Mouse (Mus musculus): ENCODE results near the gene Ddx54. TPM values are rescaled to one million over a fixed set of nuclear protein-coding genes. Genes with fewer than 3 reads are reported as not detected.

The Ddx54 gene
- total RNA-seq, 1 experiment from 2014 or later = 41.7 TPM

DNA sequence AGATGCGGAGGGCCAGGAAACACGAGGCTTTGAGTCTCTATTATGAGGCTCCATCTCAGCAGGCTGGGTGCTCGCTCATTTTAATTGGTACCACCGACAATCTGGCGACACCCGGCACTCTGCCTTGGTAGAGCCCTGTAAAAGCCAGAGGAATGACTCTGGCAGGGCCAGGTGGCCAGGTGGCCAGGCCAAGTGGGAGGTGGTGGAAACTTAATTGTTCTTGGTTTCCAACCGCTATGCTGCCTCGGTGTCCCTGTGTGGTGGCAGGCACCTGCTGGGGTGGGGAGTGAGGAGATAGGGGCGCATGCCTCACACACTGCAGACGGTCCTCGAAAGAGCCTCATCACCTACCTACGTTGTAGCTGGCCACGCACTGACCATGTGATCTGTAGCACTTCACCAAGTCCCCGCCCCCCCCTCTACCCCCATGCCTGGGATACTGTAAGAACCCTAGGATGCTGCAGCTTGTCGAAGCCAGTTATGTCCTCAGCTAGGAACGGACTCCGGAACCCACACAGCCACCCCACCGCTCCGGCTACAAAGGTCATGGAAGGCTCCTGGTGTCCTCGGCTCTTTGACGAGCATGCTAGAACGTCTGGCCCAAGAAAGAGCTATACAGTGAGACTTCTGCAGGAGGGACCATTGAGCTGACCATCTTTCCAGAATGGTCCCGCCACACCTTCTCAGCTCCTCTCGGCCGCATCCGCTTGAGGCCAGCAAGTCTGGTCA, 32.5 kb upstream of the Ddx54 start:
- no peak for ATAC-seq (replicated peaks; ENCODE audit: low read depth, poor library complexity, severe bottlenecking)

- no peak for ATAC-seq (replicated peaks; ENCODE audit: low read depth, poor library complexity, severe bottlenecking)
Measured at GRCm38 (mm10) chr5:120582002-120582401, 30.5 kb upstream of the Ddx54 start.

GRCm38 (mm10) chr5:120583511-120583910, 29.0 kb upstream of the Ddx54 start:
- ATAC-seq (replicated peaks; ENCODE audit: low read depth, poor library complexity, severe bottlenecking) = no peak

DNA sequence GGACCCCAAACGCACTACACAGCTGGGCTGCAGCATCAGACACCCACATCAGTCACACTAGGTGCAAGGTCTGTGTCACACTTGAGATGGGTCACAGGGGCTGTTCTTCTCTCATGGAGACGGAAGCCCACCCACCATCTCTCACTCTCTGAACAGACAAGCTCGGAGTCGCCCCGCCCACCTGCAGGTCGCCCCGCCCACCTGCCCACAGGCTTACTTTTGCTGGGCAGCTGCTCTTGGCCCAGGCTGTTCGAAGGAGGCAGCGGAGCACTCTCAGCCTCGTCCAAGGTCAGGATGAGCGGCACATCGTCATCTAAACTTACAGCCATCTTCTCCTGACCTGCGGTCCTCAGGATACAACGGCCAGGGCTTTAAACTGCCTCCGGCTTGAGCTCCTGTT, 27.6 kb upstream of the Ddx54 start:
- no peak for ATAC-seq (replicated peaks; ENCODE audit: low read depth, poor library complexity, severe bottlenecking)

DNA sequence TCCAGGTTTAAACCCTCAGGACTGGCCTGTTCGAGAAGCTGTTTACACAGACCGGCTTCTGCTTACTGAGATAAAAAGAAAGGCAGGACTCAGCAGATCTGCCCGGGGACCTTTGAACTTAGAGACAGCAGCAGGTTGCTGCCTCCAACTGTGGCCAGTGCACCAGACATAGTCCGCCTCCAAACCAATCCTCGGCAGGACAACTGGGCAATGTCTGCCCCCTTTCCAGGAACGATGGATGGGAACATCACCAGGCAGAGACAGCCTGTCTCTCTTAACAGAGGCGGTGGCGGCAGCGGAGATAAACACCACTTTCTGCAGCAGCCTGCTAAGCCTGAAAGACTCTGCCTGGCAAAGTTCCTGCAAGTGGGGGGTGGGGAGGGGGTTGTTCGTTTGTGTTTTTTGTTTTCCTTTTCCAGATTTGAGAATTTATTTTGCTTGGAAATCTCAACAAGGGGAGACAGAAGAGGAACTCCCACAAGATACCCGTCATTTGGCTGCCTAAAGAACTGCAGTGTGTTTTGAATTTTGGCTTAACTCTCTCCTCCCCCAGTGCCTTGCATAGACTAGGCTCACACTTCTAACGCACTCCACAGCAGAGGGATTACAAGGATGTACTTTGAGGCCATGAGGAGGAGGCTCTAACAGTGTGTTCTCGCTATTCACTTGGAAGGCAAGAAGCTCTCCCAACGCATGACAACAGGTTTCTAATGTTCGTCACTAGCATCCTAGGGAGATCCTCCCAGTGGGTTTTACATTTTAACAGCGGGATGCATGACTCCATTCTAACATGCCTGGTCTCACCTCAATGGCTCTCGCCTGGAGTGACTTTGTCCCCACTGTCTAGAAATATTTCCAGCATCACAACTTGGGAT, 25.6 kb upstream of the Ddx54 start:
- ATAC-seq (replicated peaks; ENCODE audit: low read depth, poor library complexity, severe bottlenecking) = no peak

- ATAC-seq (replicated peaks; ENCODE audit: low read depth, poor library complexity, severe bottlenecking) = peak; percentile 17
Measured at GRCm38 (mm10) chr5:120587616-120587926, 25.0 kb upstream of the Ddx54 start.

- no peak for ATAC-seq (replicated peaks; ENCODE audit: low read depth, poor library complexity, severe bottlenecking)
Measured at GRCm38 (mm10) chr5:120587940-120588568, 24.5 kb upstream of the Ddx54 start.

- peak; percentile 89 for ATAC-seq (replicated peaks; ENCODE audit: low read depth, poor library complexity, severe bottlenecking)
Measured at GRCm38 (mm10) chr5:120588569-120589094, 23.9 kb upstream of the Ddx54 start, which contains the start of the genes Tpcn1 and Iqcd. Gene Tpcn1 (minus strand): TSS chr5:120588673. Gene Iqcd (plus strand): TSS chr5:120589016.

DNA sequence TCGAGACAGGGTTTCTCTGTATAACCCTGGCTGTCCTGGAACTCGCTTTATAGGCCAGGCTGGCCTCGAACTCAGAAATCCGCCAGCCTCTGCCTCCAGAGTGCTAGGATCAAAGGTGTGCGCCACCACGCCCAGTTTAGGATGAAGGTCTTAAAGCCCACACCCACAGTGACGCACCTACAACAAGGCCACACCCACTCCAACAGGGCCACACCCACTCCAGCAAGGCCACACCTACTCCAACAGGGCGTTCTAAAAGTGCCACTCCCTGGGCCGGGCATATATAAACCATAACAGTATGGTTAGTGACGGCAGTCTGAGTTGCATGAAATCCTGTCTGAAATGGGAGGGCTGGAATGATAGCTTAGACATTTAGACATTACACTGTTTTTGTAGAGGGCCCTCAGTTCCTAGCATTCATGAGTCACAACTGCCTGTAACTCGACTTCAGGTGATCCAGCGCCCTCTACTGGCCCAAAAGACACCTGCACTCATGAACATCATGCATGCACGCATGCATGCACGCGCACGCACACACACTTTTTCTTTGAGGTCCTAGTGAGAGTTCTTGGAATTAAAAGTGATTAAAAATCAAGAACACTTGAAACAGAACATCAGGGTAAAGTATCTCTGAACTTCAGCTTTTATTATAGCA, 22.1 kb upstream of the Ddx54 start:
- no peak for ATAC-seq (replicated peaks; ENCODE audit: low read depth, poor library complexity, severe bottlenecking)

DNA sequence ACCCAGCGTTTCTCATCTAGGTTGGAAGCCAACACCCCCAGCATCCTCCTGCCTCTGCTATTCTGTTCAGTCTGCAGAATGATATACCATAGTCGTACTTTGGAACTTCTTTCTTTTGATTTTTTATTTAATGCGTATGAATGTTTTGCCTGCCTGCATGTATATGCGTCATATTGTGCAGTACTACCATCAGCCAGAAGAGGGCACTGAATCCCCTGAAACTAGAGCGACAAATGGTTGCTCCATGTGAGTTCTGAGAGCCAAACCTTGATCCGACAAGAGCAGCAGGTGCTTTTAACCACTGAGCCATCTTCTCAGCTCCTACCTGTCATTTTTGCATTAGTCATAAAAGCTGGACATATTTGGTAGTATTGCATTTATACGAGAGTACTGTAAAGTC, 20.4 kb upstream of the Ddx54 start:
- ATAC-seq (replicated peaks; ENCODE audit: low read depth, poor library complexity, severe bottlenecking) = no peak

- no peak for ATAC-seq (replicated peaks; ENCODE audit: low read depth, poor library complexity, severe bottlenecking)
Measured at GRCm38 (mm10) chr5:120594485-120594884, 18.1 kb upstream of the Ddx54 start.

- ATAC-seq (replicated peaks; ENCODE audit: low read depth, poor library complexity, severe bottlenecking) = peak; percentile 55
Measured at GRCm38 (mm10) chr5:120599625-120600024, 12.9 kb upstream of the Ddx54 start.

GRCm38 (mm10) chr5:120600946-120601668, 11.4 kb upstream of the Ddx54 start:
- ATAC-seq (replicated peaks; ENCODE audit: low read depth, poor library complexity, severe bottlenecking) = no peak

DNA sequence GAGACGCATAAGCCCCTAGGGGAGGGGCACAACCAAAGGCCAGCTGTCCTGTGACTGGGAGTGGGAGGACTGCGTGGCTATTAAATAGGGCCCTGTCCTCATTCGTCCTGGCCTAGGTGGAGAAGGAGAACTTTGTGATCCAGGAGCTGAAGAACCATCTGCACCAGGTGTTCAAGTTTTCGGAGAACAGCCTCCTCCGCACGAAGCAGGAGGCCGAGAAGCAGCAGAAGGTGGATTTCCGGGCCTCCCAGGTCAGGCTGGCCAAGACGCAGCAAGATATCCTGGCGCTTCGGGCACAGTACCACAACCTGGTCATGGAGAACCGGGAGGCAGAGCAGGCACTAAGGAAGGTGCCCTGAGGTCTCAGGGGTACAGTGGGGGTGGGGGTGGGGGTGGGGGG, 10.3 kb upstream of the Ddx54 start:
- ATAC-seq (replicated peaks; ENCODE audit: low read depth, poor library complexity, severe bottlenecking) = no peak

- no peak for ATAC-seq (replicated peaks; ENCODE audit: low read depth, poor library complexity, severe bottlenecking)
Measured at GRCm38 (mm10) chr5:120603515-120603914, 9.0 kb upstream of the Ddx54 start.

- peak; percentile 67 for ATAC-seq (replicated peaks; ENCODE audit: low read depth, poor library complexity, severe bottlenecking)
Measured at GRCm38 (mm10) chr5:120604839-120605238, 7.7 kb upstream of the Ddx54 start.

GRCm38 (mm10) chr5:120605241-120605661, 7.3 kb upstream of the Ddx54 start:
- no peak for ATAC-seq (replicated peaks; ENCODE audit: low read depth, poor library complexity, severe bottlenecking)

GRCm38 (mm10) chr5:120605688-120606087, 6.9 kb upstream of the Ddx54 start:
- ATAC-seq (replicated peaks; ENCODE audit: low read depth, poor library complexity, severe bottlenecking) = peak; percentile 79

- no peak for ATAC-seq (replicated peaks; ENCODE audit: low read depth, poor library complexity, severe bottlenecking)
Measured at GRCm38 (mm10) chr5:120606590-120607200, 5.8 kb upstream of the Ddx54 start.

All from common myeloid progenitor, adult 5-6 weeks (primary cell).